23 mouse cellular contexts compared by ENCODE assay signal in the genomic region with DNA sequence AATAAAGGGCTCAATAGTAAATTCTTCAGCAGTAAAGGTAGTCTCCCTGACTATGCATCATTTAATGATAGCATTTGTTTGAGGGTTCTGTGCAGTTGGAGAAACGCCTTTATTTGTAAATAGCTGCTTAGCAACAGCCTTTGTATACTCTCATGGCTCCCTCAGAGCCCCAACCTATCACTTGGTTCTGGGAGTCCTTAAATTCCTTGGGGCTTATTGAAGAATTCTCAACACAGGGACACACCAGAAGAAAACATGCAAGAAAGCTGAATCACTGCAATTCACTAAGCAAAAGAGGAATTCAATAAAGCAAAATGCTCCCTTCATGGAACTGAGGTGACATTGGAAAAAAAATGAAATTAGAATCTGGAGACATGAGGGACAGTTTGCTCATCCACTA.
"Had no signal": no experiment of that assay in that cellular context is flagged by ENCODE, and none has a peak within 500 bp of the region (broad histone marks: within the 10 kb centered on the region; RNA-seq: fewer than 3 reads in every experiment).

No protein-coding gene starts in this region.

- H3K36me3 ChIP-seq: limb, embryonic 10.5 days; limb, embryonic 13.5 days; liver, embryonic 12.5 days; liver, embryonic 15.5 days; lung, embryonic 15.5 days; midbrain, embryonic 10.5 days; midbrain, embryonic 13.5 days; neural tube, embryonic 12.5 days; stomach, embryonic 15.5 days had no signal

- H3K9ac ChIP-seq: limb, embryonic 13.5 days; liver, embryonic 12.5 days; liver, embryonic 15.5 days; lung, embryonic 15.5 days; midbrain, embryonic 13.5 days; neural tube, embryonic 12.5 days; stomach, embryonic 15.5 days had no signal

- H3K4me3 ChIP-seq: layer of hippocampus, adult 2 months; limb, embryonic 10.5 days; limb, embryonic 13.5 days; liver, embryonic 12.5 days; liver, embryonic 15.5 days; lung, embryonic 15.5 days; megakaryocyte, embryonic 14.5 days; midbrain, embryonic 10.5 days; midbrain, embryonic 13.5 days; neural tube, embryonic 12.5 days; stomach, embryonic 15.5 days had no signal

- H3K27ac ChIP-seq: layer of hippocampus, adult 2 months; limb, embryonic 10.5 days; limb, embryonic 13.5 days; liver, embryonic 12.5 days; liver, embryonic 15.5 days; lung, embryonic 15.5 days; midbrain, embryonic 10.5 days; midbrain, embryonic 13.5 days; neural tube, embryonic 12.5 days; stomach, embryonic 15.5 days had no signal

- ATAC-seq: liver, embryonic 12.5 days; midbrain, embryonic 13.5 days; midbrain, embryonic 16.5 days had no signal

- H3K9me3 ChIP-seq: limb, embryonic 10.5 days; limb, embryonic 13.5 days; liver, embryonic 12.5 days; liver, embryonic 15.5 days; lung, embryonic 15.5 days; midbrain, embryonic 10.5 days; midbrain, embryonic 13.5 days; neural tube, embryonic 12.5 days; stomach, embryonic 15.5 days had no signal

- H3K27me3 ChIP-seq: limb, embryonic 13.5 days; liver, embryonic 12.5 days; liver, embryonic 15.5 days; lung, embryonic 15.5 days; megakaryocyte, embryonic 14.5 days; midbrain, embryonic 13.5 days; neural tube, embryonic 12.5 days; stomach, embryonic 15.5 days had no signal

- H3K4me1 ChIP-seq: limb, embryonic 10.5 days; limb, embryonic 13.5 days; liver, embryonic 12.5 days; liver, embryonic 15.5 days; megakaryocyte, embryonic 14.5 days; midbrain, embryonic 10.5 days; midbrain, embryonic 13.5 days; neural tube, embryonic 12.5 days; stomach, embryonic 15.5 days had no signal

- DNase-seq: kidney, adult 9 months; kidney, postnatal 25 days; layer of hippocampus, adult 9-11 months; liver; lung, adult 18-20 months; lung, postnatal 10 days; lung, postnatal 36 days; retina, postnatal 1 day; right cerebral cortex, postnatal 25 days; spleen, adult 18-20 months; thymus, postnatal 36 days had no signal

- H3K4me2 ChIP-seq: limb, embryonic 13.5 days; liver, embryonic 12.5 days; liver, embryonic 15.5 days; lung, embryonic 15.5 days; midbrain, embryonic 13.5 days; neural tube, embryonic 12.5 days; stomach, embryonic 15.5 days had no signal
